Mouse (Mus musculus) erythroblast, embryonic 14.5 days (primary cell): ENCODE results near the gene Cacna2d3.

Experiments used
- GATA1 ChIP-seq: IDR thresholded peaks from 2 replicates; pipeline ENCODE4 v1.6.1; 2012; ENCODE audit warnings: low read length, inconsistent platforms, mixed read lengths
- TAL1 ChIP-seq: IDR thresholded peaks from 3 replicates; pipeline ENCODE4 v1.6.1; 2012; ENCODE audit warnings: low read length, inconsistent platforms, mixed read lengths

DNA sequence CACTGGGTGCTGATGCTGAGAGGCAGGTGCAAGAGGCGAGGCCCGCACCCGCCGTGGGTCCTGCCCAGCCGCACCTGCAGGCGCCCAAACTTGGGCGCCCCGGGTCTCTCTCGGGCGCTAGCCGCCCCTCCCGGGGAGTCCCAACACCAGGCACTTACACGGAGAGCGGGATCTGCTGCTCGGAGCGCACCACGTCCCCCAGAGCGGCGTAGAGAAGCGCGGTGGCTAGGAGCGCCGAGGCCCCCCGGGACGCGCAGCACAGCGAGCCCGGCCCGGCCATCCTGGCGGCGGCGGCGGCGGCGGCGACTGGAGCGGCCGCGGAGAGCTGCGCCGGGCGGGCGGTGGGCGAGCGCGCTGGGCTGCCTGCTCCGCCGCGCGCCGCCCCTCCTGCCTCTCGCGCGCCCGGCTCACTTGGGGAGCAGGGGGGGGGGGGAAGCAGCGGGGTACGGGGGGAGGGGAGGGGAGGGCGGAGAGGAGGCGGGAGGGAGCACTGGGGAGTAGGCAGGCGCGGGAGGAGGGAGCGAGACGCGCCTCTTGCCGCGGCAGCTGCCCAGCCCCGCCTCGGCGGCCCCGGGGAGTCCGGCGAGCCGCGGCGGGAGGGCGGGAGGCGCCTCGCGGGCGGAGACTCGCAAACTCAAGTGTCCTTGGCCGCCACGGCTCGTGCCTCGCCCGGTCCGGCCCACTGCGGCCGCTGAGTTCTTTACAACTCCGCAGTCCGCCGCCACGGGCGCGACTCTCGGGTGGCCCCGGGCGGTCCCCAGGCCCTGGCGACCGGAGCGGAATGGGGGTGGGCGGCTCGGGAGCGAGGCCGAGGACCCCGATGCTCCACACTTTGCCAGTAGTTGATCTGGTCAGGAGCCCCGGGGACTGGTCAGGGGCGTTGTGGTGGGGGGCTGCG, at the start of gene Cacna2d3:
- no peak for TF ChIP-seq GATA1
- no peak for TF ChIP-seq TAL1
